Mouse (Mus musculus) R1 (cell line): Measurements from ENCODE around the gene Wdr54.

Experiments
- DNase-seq: peaks from one replicate; pipeline ENCODE4 v3.0.0-alpha.2; 2018; ENCODE audit warnings: low read depth, low spot score

Gene Wdr54

DNA sequence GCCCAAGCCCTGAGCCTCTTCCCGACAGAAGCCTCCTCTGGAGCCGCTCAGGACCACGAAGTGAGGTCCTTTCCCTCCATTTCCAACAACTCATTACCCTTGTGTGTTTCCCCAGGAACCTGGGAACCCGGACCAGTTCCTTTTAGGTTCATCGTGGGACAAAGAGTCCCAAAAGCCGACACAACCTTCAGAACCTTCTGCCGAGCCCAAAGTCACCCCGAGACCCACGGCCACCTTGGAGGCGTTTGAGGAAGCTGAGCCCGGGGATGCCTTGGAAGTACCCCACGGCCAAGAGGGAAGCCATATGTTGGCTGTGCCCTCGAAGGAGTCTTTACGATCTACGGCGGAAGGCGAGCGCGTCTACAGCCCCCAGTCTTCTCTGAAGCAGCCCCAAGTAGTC, 5.2 kb upstream of the Wdr54 start:
- peak; percentile 25 for DNase-seq

DNA sequence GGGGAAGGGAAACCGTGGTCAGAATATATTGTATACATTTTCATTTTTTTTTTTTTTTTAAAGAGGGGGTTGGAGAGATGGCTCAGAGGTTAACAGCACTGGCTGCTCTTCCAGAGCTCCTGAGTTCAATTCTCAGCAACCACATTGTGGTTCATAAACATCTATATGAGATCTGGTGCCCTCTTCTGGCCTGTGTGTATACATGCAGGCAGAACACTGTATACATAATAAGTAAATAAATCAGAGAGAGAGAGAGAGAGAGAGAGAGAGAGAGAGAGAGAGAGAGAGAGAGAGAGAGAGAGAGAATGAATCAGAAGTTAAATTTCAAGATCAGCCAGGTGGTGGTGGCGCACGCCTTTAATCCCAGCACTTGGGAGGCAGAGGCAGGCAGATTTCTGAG, 3.3 kb upstream of the Wdr54 start:
- peak; percentile 72 for DNase-seq

DNA sequence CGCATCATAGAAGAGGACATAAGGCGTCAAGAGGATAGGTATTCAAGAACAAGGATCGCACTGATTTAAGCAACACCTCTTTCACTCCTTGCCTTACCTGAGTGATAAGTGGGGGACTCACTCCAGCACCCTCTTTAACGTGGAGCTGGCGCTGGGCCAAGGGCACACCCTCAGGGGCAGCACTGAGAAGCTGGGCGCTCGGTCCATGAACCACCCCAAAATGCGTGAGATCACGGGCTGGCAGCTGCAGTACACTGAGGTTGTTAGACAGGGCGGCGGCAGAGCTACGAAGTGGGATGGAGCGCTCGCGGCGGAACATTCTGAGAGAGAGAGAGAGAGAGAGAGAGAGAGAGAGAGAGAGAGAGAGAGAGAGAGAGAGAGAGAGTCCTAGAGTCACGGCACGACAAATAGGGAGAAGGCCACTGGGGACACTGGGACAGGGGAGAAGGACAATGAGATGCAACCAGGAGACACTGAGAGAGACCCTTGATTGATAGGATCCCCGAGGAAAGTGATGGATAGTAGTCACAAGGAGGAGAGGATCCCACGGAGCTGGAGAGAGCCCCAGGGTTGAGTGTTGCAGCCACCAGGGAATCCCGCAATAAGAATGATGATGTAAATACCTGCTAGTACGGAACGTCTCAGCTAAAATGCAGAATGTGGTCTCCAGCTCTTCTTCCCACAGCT, 502 bp downstream of the Wdr54 start:
- no peak for DNase-seq

DNA sequence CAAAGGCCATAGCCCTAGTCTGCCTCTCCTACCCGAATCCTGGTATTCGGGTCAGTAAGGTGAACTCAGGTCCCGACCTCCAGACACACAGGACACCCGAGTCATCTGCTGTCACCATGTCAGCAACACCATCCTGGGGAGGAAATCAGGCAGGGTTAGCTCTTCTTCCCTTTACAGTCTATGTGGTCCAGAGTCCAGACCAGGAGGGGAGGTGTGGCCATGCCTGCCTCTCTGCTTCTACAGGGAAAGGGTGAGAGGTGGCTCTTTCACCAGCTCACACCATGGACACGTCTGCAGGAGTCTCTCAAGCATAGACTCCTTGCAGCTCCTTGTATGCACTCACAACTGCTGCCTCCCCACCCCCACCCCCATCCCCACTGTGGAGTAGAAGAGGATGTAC, 2.7 kb downstream of the Wdr54 start:
- no peak for DNase-seq

DNA sequence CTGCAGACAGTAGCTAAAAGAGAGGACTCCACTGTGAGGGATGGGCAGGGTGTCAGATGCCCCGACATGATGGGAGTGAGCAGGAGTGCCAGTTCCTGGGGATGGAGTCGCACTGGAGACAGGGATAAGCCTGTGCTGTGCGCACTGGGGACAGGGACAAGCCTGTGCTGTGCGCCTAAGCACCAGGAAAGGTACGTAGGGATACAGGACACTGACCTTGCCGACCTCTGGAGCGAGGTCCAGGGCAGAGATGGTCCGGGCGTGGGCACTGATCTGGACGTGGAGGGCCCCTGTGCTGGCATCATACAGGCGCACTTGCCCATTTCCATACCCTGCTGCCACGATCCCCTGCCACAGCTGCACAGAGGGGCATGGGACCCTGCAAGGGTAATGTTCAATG, 3.2 kb downstream of the Wdr54 start:
- DNase-seq: no peak

DNA sequence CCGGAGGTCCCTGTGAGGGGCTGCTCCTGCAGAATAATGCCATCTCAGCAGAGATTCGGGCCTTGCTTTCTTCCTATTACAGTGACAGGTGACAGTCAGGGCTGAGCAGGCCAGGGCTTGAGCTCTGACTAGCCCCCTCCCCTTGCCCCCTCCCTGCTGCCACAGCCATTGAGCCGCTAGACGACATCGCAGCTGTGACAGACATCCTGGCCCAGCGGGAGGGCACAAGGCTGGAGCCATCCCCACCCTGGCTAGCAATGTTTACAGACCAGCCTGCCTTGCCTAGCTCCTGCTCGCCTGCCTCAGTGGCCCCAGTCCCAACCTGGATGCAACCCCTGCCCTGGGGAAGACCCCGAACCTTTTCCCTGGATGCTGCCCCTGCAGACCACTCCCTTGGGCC, 4.5 kb downstream of the Wdr54 start:
- DNase-seq: no peak

DNA sequence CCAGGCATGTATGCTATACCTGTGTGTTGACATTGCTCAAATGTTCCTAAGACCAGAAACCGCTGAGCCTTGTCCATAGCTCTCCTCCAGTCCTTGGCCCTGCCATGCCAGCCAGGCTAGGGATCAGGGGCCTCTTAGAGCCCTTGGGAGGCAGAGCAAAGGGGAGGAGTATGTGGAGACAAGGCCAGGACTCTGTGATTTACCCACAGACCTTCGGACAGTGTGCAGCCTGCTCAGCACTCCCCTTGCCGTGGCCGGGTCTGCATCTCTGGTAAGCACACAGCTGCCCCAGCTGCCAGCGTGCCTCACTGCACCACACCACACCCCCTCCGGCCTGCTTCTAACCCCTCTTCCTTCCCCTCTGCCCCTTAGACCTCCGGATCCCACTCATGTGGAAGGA, 8.9 kb downstream of the Wdr54 start:
- no peak for DNase-seq

DNA sequence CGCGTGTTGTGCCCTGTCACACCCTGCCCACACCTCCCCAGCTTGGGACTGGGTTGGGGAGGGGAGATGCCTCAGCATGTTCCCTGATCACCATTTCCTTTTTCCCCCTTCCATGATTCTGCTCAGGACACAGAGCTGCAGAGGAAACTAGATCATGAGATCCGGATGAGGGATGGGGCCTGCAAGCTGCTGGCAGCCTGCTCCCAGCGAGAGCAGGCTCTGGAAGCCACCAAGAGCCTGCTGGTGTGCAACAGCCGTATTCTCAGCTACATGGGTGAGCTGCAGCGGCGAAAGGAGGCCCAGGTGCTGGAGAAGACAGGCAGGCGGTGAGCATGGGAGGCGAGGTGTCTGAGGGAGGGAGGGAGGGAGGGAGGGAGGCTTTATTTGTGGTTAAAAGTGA, 10.4 kb downstream of the Wdr54 start:
- DNase-seq: no peak

DNA sequence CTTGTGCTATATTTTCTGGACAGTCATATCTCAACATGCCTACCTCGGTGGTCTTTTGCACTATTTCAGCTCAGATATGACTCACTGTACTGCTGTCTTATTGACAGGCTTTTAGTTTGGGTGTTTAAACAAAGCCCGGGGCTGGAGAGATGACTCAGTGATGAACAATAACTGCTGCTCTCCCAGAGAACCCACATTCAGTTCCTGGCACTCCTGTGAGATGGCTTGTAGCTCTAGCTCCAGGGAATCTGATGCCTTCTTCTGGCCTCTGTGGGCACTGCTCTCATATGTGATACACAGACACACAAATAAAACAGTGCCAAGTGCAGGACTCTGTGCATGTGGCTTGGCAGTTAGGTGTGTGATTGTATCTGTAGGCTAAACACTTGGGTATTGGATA, 11.0 kb downstream of the Wdr54 start:
- no peak for DNase-seq

DNA sequence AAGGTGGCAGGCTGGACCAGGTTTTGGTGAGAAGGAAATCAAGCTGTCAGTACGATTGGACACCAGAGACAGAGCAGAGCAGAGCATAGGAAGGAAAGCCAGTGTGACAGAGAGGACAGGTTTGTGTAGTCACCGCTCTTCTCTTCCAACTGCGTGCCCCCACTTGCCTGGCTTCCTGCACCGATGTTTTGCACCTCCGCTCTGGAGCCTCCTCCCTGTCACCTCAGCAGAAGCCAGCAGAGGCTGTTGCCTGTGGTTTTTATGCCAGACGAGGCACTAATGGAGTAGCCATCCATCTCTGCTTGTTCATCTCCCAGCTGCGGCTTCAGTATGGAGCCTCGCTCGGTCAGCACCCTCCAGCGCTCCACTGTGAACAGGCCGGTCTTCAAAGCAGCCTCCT, 13.3 kb downstream of the Wdr54 start:
- DNase-seq: no peak

DNA sequence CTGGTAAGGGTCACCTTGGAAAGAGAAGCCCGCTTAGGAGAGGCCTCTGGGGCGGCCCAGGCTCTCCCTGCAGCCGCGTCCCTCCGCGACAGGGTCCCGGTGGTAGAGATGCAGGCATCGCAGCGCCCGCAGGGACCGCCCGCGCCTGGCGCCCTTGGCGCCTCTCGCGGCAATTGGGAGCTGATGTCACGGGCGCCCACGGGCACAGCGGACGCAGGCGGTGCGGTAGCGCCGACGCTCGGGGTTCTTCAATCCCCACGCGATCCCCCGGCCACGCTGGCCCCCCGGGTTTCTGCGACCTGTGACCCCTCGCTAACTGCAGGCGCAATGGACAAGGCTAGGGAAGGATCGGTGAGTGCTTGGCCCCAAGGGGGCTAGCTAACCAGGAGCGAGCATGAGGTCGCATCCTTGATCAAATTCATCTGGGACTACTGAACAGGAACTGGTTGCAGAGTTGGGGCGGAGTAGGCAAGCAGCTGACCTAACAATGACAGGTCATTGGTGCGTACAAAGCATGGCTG, 13.9 kb downstream of the Wdr54 start:
- DNase-seq: no peak

DNA sequence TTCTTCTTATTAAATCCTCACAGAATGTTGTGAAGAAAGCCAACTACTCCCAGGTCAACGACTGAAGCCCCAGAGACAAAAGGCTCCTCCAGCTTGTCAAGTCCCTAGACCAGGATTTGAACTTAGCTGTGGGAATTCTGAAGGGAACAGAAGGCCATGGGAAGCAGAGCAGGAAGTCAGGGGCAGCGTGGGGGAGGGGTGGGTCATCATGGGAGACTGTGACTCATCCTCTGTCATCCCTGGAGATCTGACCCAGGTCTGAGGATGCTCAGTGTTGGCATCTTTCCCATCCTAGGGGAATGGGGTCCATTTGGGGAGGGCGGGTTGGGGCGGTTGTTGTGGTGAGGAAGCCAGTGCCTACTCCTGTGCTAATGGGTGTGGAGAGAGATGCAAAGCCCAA, 14.6 kb downstream of the Wdr54 start:
- no peak for DNase-seq

DNA sequence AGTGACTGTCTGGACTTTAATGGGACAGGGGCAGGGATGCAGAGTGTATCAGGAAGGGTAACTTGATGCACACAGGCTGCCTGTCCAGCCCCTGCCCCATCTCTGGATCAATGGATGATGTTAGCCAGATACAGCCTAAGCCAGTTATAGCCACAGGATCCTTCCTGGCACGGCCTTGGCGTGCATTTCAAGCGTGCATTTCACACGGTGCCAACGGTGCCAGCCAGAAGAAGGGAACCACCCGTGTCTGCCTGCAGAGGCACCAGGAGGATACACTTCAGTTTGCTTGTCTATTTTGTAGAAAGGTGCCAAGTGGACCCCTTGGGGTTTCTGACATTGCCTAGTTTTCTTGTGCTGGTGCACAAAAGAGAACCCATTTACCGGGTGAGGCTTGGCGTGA, 16.2 kb downstream of the Wdr54 start:
- no peak for DNase-seq

DNA sequence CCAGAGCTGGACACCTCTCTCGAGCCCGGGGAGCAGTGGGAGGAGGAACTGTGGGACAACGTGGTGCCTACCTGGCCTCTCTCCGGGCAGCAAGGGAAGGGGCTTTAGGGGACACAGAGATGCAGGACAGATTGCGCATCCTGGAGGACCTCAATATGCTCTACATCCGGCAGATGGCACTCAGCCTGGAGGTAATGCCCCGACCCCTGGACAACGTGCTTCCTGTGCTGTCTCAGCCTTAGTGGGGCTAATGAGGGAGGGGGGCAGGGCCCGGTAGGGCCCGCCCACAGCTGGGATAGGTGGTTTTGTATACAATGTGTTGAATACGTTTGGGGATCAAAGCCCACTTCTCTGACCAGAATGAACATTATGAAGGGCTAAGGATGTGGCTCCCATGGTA, 18.1 kb downstream of the Wdr54 start:
- no peak for DNase-seq

DNA sequence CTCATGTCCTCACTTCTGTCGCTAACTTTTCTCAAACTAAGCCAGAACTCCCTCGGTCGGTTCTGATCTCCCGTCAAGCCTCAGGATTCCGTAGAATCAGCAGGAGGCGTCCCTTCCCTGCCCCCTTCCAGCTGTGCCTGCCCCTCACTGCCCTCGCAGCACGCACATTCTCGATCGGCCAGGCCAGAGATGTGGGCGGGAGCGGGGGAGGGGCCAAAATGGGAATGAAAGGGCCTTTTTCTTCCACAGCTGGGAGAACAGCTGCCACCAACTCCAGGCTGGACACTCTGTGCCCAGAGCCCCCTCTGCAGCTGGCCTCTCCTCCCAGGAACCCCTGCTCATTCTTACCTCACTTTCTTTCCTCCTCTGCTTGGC, 18.6 kb downstream of the Wdr54 start:
- peak; percentile 54 for DNase-seq

DNA sequence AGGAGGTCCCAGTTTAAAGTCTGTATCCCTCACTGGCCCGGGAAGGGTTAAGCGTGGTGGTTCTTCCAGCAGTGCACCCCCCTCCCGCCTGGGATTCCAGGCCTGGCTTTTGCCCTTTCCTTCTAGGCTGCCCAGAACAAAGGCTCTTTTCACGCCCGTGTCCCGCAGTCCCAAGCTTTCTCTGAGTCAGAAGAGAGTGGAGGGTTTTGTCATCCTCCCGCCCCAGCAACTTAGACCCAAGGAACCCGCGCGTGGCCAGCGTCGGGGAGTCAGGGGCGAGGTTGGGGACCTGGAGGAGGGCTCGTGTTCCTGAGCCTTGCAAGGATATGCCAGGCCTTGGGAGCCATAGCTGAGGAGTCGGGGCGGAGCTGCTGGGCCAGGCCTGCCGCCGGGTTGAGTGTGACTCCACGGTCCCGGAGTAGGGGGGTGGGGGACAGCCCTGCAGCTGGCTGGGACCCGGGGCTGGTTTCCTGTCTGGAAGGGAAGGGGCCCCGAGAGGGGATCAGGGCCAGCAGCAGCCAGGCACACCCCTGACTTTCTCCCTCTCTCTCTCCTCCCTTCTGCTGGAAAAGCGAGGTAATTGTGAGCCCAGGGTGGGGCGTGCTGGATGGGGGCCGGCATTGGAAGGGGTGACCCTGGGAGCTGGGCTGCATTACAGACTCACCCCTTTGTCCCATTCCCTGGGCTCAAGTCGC, 19.2 kb downstream of the Wdr54 start:
- DNase-seq: peak; percentile 56

DNA sequence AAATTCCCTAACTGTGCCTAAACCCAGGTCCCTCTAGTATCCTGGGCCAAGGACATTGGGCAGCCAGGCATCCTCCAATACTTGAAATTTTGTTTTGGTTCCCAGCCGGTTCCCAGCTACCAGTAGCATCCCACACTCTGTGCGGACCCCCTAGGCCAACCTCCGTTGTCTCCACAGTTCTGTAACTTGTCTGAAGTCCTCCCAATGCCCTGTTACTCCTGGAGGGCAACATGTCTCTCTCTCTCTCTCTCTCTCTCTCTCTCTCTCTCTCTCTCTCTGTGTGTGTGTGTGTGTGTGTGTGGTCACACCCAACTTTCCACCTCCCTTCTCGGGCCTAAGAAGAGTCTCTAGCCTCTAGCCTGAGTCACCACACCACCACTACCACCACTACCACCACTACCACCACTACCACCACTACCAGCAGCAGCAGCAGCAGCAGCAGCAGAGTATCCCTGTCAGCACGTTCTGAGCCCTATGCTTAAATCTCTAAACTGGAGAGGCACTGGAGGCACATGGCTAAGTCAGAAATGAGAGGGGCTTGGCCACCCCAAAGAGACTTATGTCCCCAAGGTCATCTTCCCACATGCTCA, 19.8 kb downstream of the Wdr54 start:
- DNase-seq: no peak

DNA sequence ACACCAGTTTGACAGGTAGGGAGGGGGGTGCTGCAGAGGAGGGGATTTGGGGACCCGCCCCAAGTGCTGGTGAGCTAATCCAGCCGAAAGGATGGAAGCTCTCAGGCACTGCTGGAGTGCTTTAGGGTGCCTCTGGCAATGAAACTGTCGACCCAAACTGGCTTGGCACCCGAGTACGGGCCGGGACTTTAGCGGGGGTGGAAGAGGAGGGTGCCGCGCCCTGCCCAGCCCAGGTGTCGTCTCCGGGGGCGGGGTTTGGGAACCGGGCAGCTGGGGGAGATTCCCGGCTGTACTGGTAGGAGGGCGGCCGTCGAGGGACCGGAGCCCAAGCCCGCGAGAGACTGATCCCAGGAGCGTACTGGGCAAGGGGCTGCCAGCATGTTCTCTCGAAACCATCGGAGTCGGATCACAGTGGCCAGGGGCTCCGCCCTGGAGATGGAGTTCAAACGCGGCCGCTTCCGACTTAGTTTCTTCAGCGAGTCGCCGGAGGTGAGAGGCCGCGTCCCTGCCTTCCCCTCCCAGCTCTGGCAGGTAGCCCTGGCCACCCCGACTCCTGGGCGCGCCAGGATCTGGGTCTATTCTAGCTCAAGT, 20.5 kb downstream of the Wdr54 start:
- no peak for DNase-seq

DNA sequence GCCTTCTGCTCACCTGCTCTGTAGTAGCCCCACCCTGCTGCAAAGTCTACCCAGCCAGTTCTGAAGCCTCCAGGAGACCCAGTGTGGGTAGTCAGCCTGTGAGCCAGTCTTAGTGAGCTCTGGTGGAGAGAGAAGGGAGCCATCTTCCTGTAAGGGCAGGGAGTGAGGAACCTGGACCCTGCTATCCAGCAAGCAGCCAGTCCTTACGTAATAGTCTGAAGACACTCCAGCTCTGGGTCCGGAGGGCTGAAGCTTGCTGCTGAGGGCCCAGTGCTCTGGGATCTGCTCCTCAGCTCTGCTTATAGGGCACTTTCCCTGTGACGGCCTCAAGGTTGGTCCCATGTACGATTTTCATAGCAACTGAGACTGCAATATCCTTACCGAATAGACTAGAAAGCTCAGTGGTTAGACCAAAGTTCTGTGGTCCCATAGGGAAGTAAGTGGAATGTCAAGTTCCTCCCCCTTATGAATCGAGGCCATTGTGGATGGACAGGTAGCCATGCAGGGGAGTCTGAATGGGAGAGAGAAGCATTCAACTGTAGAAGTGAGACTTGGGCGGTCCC, 21.2 kb downstream of the Wdr54 start, which contains the start of gene Rtkn:
Gene Rtkn (plus strand): TSS at position 513 of the 563 bp plus-strand sequence.
- no peak for DNase-seq

DNA sequence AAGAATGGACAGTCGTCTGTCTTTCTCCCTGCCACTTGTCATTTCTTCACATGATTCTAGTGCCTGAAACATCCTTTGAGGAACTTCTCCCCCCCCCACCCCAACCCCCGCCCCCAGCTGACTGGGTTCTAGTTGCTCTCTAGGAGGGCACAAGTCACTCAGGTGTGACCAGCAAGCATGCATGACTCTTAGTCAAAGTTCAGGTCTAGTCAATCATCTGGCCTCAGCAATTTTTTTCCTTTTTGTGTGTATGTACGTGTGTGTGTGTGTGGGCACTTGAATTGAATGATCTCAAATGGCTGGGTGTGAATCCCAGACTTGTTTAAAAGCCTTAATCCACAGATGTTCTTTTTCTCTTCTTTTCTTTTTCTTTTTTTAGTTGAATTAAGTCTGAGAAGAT, 22.0 kb downstream of the Wdr54 start:
- no peak for DNase-seq

DNA sequence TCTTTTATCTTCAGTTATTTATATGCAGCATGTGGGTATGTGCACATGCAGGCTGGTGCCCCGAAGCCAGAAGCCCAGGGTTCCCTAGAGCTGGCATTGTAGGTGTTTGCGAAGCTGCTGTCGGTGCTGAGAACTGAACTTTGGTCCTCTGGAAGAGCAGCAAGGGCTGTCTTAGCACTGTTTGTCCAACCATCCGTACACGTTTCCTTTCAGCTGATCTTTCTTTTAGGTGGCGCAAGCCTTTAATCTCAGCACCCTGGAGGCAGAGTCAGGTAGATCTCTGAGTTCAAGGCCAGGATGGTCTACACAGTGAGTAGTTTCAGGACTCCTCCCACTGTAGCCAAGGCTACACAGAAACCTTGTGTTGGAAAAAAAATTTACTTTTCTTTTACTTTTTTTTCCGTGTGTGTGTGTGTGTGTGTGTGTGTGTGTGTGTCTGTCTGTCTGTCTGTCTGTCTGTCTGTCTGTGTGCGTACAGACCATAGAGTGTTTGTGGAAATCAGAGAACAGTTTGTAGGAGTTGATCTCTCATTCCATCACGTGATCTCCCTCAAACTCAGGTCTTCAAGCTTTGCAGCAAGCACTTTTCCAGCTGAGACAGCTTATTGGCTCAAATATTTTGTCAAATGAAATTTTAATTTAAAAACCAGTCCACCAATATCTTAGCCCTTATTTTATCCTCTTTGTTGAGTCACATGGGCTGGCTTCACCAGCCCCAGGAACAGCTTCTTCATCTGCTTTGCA, 23.8 kb downstream of the Wdr54 start:
- DNase-seq: no peak
